Mouse (Mus musculus): ENCODE measurements around the gene E4f1. TPM values are rescaled to one million over a fixed set of nuclear protein-coding genes. Genes with fewer than 3 reads are reported as not detected.

Gene E4f1
- not detected in 2 replicates for polyA plus RNA-seq (2012; ENCODE audit: insufficient read depth, insufficient read length, low replicate concordance, missing spikeins)

GRCm38 (mm10) chr17:24469910-24470602, at the start of gene E4f1, which contains the start of gene Pgp:
Gene E4f1, minus strand, starts transcription at chr17:24470313.
Gene Pgp, plus strand, starts transcription at chr17:24470392.
- peaks cover 35% of the 10 kb centered on the region for H3K4me1 ChIP-seq (ENCODE audit: control insufficient read depth, insufficient read depth, low read length)
- under 1% methylated on average over 69 of the region's 75 CpGs for WGBS

DNA sequence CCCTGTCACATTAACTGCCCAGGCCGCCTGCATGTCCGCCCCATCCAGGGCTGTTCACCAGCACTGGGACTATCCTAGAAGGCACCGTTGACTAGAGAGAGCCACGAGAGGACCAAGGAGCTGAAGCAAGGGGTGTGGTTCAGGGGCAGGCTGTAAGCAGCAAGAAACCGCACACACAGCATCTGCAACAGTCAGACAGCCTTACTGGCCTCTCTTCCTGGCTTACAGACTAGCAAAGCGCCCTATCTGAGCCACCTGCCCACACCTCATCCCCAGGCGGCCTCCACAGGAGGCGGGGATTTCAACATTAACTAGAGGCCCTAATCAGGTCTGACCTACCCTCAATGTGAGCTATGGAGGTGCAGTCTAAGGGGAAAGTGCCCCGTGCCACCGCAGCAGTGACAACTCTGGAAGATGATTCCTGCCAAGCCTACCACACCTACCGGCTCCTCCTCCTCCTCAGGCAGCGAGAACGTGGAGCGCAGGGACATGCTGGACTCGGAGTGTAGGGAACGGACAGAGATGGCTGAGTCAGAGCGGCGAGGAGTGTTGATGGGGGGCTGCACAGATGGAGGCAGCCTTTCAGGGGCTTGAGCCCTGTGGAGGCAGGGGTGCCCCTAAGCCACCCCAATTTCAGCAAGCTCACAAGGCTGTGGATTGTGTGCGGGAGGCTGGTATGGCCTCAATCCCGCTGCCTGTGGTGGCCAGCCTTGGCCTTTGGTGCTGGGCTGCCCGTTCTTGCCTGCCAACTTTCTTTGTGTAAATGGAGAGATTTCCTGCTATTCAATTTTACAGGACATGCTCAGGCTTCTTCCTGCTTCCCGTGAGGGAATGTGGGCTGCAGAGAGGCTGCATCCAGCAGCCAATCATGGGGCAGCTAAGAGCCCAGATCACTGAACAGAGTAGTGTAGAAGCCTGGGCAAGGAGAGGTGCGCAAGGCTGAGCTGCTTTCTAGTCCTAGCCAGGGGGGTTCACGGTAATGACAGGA, 44.5 kb upstream of the E4f1 start:
- Histone ChIP-seq H3K4me3 (ENCODE audit: insufficient read depth, low read depth, low read length) (no peak overlapping the region), H3K4me1 (ENCODE audit: control insufficient read depth, insufficient read depth, low read length) (peaks cover 10% of the 10 kb centered on the region), H3K27ac (ENCODE audit: insufficient read depth, low read depth, low read length) (no peak overlapping the region; the same call in 1 of the 2 replicates)
- TF ChIP-seq CTCF (IDR thresholded peaks at IDR 0.05; ENCODE audit: insufficient read depth, low read depth, low read length) (no peak), POLR2A (IDR thresholded peaks at IDR 0.05; ENCODE audit: insufficient read depth, low read depth, low read length) (0 out of 2 replicates have a peak, but pooled peaks have one; percentile 23)
- WGBS, result 72% methylated on average over 24 of the region's 24 CpGs

More at GRCm38 (mm10) chr17:24469910-24470602, at the start of gene E4f1, which contains the start of gene Pgp:
- TF ChIP-seq POLR2A (IDR thresholded peaks at IDR 0.05; ENCODE audit: insufficient read depth, low read depth, low read length), result peak; percentile 74
- TF ChIP-seq CTCF (IDR thresholded peaks at IDR 0.05; ENCODE audit: insufficient read depth, low read depth, low read length), result no peak
- Histone ChIP-seq H3K4me3 (ENCODE audit: insufficient read depth, low read depth, low read length) (peak within 1 kb of the TSS; percentile 76), H3K27ac (ENCODE audit: insufficient read depth, low read depth, low read length) (peak within 1 kb of the TSS; percentile 81)

- H3K4me3 ChIP-seq (ENCODE audit: insufficient read depth, low read depth, low read length), result no peak overlapping the region
- WGBS, result 34% methylated on average over 5 of the region's 5 CpGs
- H3K27ac ChIP-seq (ENCODE audit: insufficient read depth, low read depth, low read length), result no peak overlapping the region
- H3K4me1 ChIP-seq (ENCODE audit: control insufficient read depth, insufficient read depth, low read length), result peaks cover 10% of the 10 kb centered on the region
- TF ChIP-seq POLR2A (IDR thresholded peaks at IDR 0.05; ENCODE audit: insufficient read depth, low read depth, low read length), result no peak
- TF ChIP-seq CTCF (IDR thresholded peaks at IDR 0.05; ENCODE audit: insufficient read depth, low read depth, low read length), result peak; percentile 30; the same call in 1 of the 2 replicates
Observed at GRCm38 (mm10) chr17:24513609-24514008, 43.5 kb upstream of the E4f1 start.

GRCm38 (mm10) chr17:24507806-24508460, 37.8 kb upstream of the E4f1 start:
- 51% methylated on average over 12 of the region's 12 CpGs for WGBS
- peaks cover 25% of the 10 kb centered on the region for H3K4me1 ChIP-seq (ENCODE audit: control insufficient read depth, insufficient read depth, low read length)
- TF ChIP-seq POLR2A (IDR thresholded peaks at IDR 0.05; ENCODE audit: insufficient read depth, low read depth, low read length), result no peak
- no peak overlapping the region for H3K4me3 ChIP-seq (ENCODE audit: insufficient read depth, low read depth, low read length)
- 0 out of 2 replicates have a peak overlapping the region, but pooled peaks have one; percentile 15 for H3K27ac ChIP-seq (ENCODE audit: insufficient read depth, low read depth, low read length)

GRCm38 (mm10) chr17:24507129-24507664, 37.1 kb upstream of the E4f1 start:
- Histone ChIP-seq H3K27ac (ENCODE audit: insufficient read depth, low read depth, low read length) (no peak overlapping the region), H3K4me1 (ENCODE audit: control insufficient read depth, insufficient read depth, low read length) (peaks cover 25% of the 10 kb centered on the region), H3K4me3 (ENCODE audit: insufficient read depth, low read depth, low read length) (no peak overlapping the region)
- TF ChIP-seq CTCF (IDR thresholded peaks at IDR 0.05; ENCODE audit: insufficient read depth, low read depth, low read length), result no peak
- no peak for TF ChIP-seq POLR2A (IDR thresholded peaks at IDR 0.05; ENCODE audit: insufficient read depth, low read depth, low read length)
- 41% methylated on average over 19 of the region's 19 CpGs for WGBS

GRCm38 (mm10) chr17:24506332-24507070, 36.4 kb upstream of the E4f1 start:
- Histone ChIP-seq H3K27ac (ENCODE audit: insufficient read depth, low read depth, low read length) (peak overlapping the region; percentile 22), H3K4me1 (ENCODE audit: control insufficient read depth, insufficient read depth, low read length) (peaks cover 25% of the 10 kb centered on the region)

GRCm38 (mm10) chr17:24505286-24505955, 35.3 kb upstream of the E4f1 start:
- WGBS, result 76% methylated on average over 30 of the region's 30 CpGs
- H3K4me3 ChIP-seq (ENCODE audit: insufficient read depth, low read depth, low read length), result no peak overlapping the region
- peaks cover 25% of the 10 kb centered on the region for H3K4me1 ChIP-seq (ENCODE audit: control insufficient read depth, insufficient read depth, low read length)
- H3K27ac ChIP-seq (ENCODE audit: insufficient read depth, low read depth, low read length), result peak overlapping the region; percentile 22; the same call in 1 of the 2 replicates
- TF ChIP-seq CTCF (IDR thresholded peaks at IDR 0.05; ENCODE audit: insufficient read depth, low read depth, low read length), result no peak
- TF ChIP-seq POLR2A (IDR thresholded peaks at IDR 0.05; ENCODE audit: insufficient read depth, low read depth, low read length), result no peak

More at GRCm38 (mm10) chr17:24506332-24507070, 36.4 kb upstream of the E4f1 start:
- TF ChIP-seq CTCF (IDR thresholded peaks at IDR 0.05; ENCODE audit: insufficient read depth, low read depth, low read length) (no peak), POLR2A (IDR thresholded peaks at IDR 0.05; ENCODE audit: insufficient read depth, low read depth, low read length) (no peak)
- H3K4me3 ChIP-seq (ENCODE audit: insufficient read depth, low read depth, low read length), result no peak overlapping the region
- 18% methylated on average over 36 of the region's 36 CpGs for WGBS

Data from olfactory bulb, adult 2 months (tissue).